ENCODE assay signal across 8 mouse cellular contexts in genomic region chr2:106694886-106695733, GRCm38 (mm10). TPM values are rescaled to one million over a fixed set of nuclear protein-coding genes. Genes with fewer than 3 reads are reported as not detected.
DNase-seq lines count a peak whose midpoint lies in the region; ATAC-seq lines count a peak whose summit lies in the region.

No protein-coding gene starts in this region.

- H3K9me3 ChIP-seq in kidney, embryonic 15.5 days (replicated peaks) = no peaks in the 10 kb centered on the region
- no peaks in the 10 kb centered on the region for H3K9me3 ChIP-seq in liver, embryonic 16.5 days (replicated peaks; ENCODE audit: control insufficient read depth, low read length)

- no peaks in the 10 kb centered on the region for H3K36me3 ChIP-seq in kidney, embryonic 15.5 days
- H3K36me3 ChIP-seq in liver, embryonic 16.5 days (ENCODE audit: control insufficient read depth, insufficient read depth) = no peaks in the 10 kb centered on the region

- DNase-seq in lung, adult 18-20 months = peak; percentile 6 to 24
- no peak for DNase-seq in lung, postnatal 25 days (ENCODE audit: low spot score)
- DNase-seq in embryo, embryonic 10.5 days (ENCODE audit: low spot score) = peak; percentile 60
- DNase-seq in heart, adult 8-10 months (ENCODE audit: low spot score) = peak; percentile 10
- peak; percentile 51 for DNase-seq in retina, adult 2 months (ENCODE audit: low read depth, low spot score)

- peak overlapping the region; percentile 90 for H3K27ac ChIP-seq in kidney, embryonic 15.5 days
- H3K27ac ChIP-seq in liver, embryonic 16.5 days (ENCODE audit: low read length) = no peak overlapping the region

- peak; percentile 46 for ATAC-seq in kidney, embryonic 15.5 days (replicated peaks; ENCODE audit: low FRiP score)
- ATAC-seq in liver, embryonic 16.5 days (ENCODE audit: low read depth) = no peak
- ATAC-seq in monocyte, adult 5-6 weeks (replicated peaks; ENCODE audit: insufficient number of reproducible peaks, low FRiP score, low TSS enrichment, poor library complexity, severe bottlenecking) = no peak

- peak overlapping the region; percentile 78 for H3K9ac ChIP-seq in kidney, embryonic 15.5 days
- no peak overlapping the region; the same call in 1 of the 2 replicates for H3K9ac ChIP-seq in liver, embryonic 16.5 days (ENCODE audit: low read depth, low read length)

- 1% methylated on average over 41 of the region's 41 CpGs for WGBS in kidney, embryonic 15.5 days
- under 1% methylated on average over 41 of the region's 41 CpGs for WGBS in liver, embryonic 16.5 days (ENCODE audit: insufficient replicate concordance)

- peak overlapping the region; percentile 98 for H3K4me2 ChIP-seq in kidney, embryonic 15.5 days
- peak overlapping the region; percentile 84 for H3K4me2 ChIP-seq in liver, embryonic 16.5 days (ENCODE audit: low read depth, low read length)

- H3K4me1 ChIP-seq in kidney, embryonic 15.5 days = peaks cover 38% of the 10 kb centered on the region
- no peaks in the 10 kb centered on the region; the same call in 1 of the 2 replicates for H3K4me1 ChIP-seq in liver, embryonic 16.5 days (ENCODE audit: control insufficient read depth, low read depth, low read length)

- peak overlapping the region; percentile 76 for H3K4me3 ChIP-seq in kidney, embryonic 15.5 days (replicated peaks)
- peak overlapping the region; percentile 65 for H3K4me3 ChIP-seq in liver, embryonic 16.5 days (ENCODE audit: low read depth, low read length)

- H3K27me3 ChIP-seq in kidney, embryonic 15.5 days = peaks cover 63% of the 10 kb centered on the region
- peaks cover 52% of the 10 kb centered on the region for H3K27me3 ChIP-seq in liver, embryonic 16.5 days (ENCODE audit: control insufficient read depth, insufficient read depth, low read depth, low read length)

RNA-seq across cellular contexts. Expression of gene Mpped2, which starts 2.0 kb away (rescaled TPM):
- total RNA-seq in heart, adult 8-10 months (2022) = 10 to 100 TPM; 15.4 to 23.0 (median 21.3) TPM
- polyA plus RNA-seq in kidney, embryonic 15.5 days (2015; fragmentation: Nextera tagmentation; extraction: Ambion mirVana) = 29.5 and 30.0 TPM in 2 replicates
- 1.2 and 1.8 TPM in 2 replicates for polyA plus RNA-seq in liver, embryonic 16.5 days (2015; fragmentation: Nextera tagmentation; extraction: Ambion mirVana)
- not detected in 3 replicates for total RNA-seq in monocyte, adult 5-6 weeks (2017)

Comparison
In these comparisons a context has a peak if more than half of its experiments do, and no peak if none do; other contexts are left out.
1. RNA of gene Mpped2, which starts 2.0 kb away (total RNA-seq): 15.4 to 23.0 TPM in heart, adult 8-10 months; not detected in monocyte, adult 5-6 weeks; every median in the first group is over 10 times any median in the second.